Comparison of ENCODE assay signal across 12 mouse cellular contexts in genomic region chr12:98283487-98283860, GRCm38 (mm10). TPM values are rescaled to one million over a fixed set of nuclear protein-coding genes. Genes with fewer than 3 reads are reported as not detected.
A peak's percentile ranks its signal among the peaks of the same experiment; 100 is the strongest.
DNase-seq lines count a peak whose midpoint lies in the region; ATAC-seq and TF ChIP-seq lines count a peak whose summit lies in the region.
"Had no signal": no experiment of that assay in that cellular context is flagged by ENCODE, and none has a peak within 500 bp of the region (broad histone marks: within the 10 kb centered on the region; RNA-seq: fewer than 3 reads in every experiment).

No protein-coding gene starts in this region.

- 67% methylated on average over 3 of the region's 3 CpGs for WGBS in kidney, postnatal 0 days
- WGBS in macrophage (ENCODE audit: missing documents), result 11% methylated on average over 3 of the region's 3 CpGs

- no peaks in the 10 kb centered on the region for H3K36me3 ChIP-seq in kidney, postnatal 0 days (ENCODE audit: insufficient read depth, low read length)
- H3K36me3 ChIP-seq in macrophage (ENCODE audit: inconsistent target), result no peaks in the 10 kb centered on the region
- H3K36me3 ChIP-seq: embryonic facial prominence, embryonic 13.5 days had no signal

- peak; percentile 42; the same call in 1 of the 2 replicates for TF ChIP-seq CTCF in kidney, postnatal 0 days (IDR thresholded peaks at IDR 0.05; ENCODE audit: low read depth)

- DNase-seq in kidney, postnatal 0 days (ENCODE audit: low spot score), result no peak
- DNase-seq in kidney, postnatal 14 days, result no peak
- peak; percentile 23 to 31 for DNase-seq in B cell, adult 2 months
- DNase-seq in adipocyte (ENCODE audit: low spot score), result peak; percentile 37
- DNase-seq in layer of hippocampus, postnatal 36 days, result no peak
- DNase-seq in retina, postnatal 1 day, result no peak
- no peak for DNase-seq in spleen, adult 18-20 months
- DNase-seq: right cerebral cortex, postnatal 4 days; thymus, postnatal 25 days had no signal

- H3K4me2 ChIP-seq in kidney, postnatal 0 days (ENCODE audit: low read length), result no peak overlapping the region
- H3K4me2 ChIP-seq: embryonic facial prominence, embryonic 13.5 days had no signal

- H3K4me1 ChIP-seq in kidney, postnatal 0 days (replicated peaks; ENCODE audit: insufficient read depth, low read length), result no peaks in the 10 kb centered on the region

- no peak for ATAC-seq in kidney, postnatal 0 days (replicated peaks; ENCODE audit: low FRiP score, low read depth)

- no peak overlapping the region for H3K27ac ChIP-seq in kidney, postnatal 0 days
- H3K27ac ChIP-seq in macrophage, result peak overlapping the region; percentile 96
- H3K27ac ChIP-seq: embryonic facial prominence, embryonic 13.5 days; liver, embryonic 14.5 days had no signal

- H3K79me2 ChIP-seq in macrophage (ENCODE audit: inconsistent target), result no peaks in the 10 kb centered on the region

- H3K4me3 ChIP-seq in kidney, postnatal 0 days (replicated peaks; ENCODE audit: low read depth, low read length), result no peak overlapping the region
- H3K4me3 ChIP-seq in macrophage (ENCODE audit: inconsistent target), result no peak overlapping the region
- H3K4me3 ChIP-seq: embryonic facial prominence, embryonic 13.5 days had no signal

- no peaks in the 10 kb centered on the region for H3K27me3 ChIP-seq in kidney, postnatal 0 days (ENCODE audit: insufficient read depth, low read length)
- H3K27me3 ChIP-seq: embryonic facial prominence, embryonic 13.5 days had no signal

- no peaks in the 10 kb centered on the region for H3K9me3 ChIP-seq in kidney, postnatal 0 days (replicated peaks; ENCODE audit: low read length)
- H3K9me3 ChIP-seq: embryonic facial prominence, embryonic 13.5 days had no signal

- H3K9ac ChIP-seq in kidney, postnatal 0 days (ENCODE audit: low read depth, low read length), result no peak overlapping the region
- H3K9ac ChIP-seq: embryonic facial prominence, embryonic 13.5 days; liver, embryonic 14.5 days had no signal

RNA-seq across cellular contexts. Expression of gene Gpr65, which starts 15.0 kb away (rescaled TPM):
- polyA plus RNA-seq in kidney, postnatal 0 days (2015; fragmentation: Nextera tagmentation; extraction: Ambion mirVana), result 2.0 TPM in 2 replicates
- 100 to 1,000 TPM in 12 of 26 experiments, 10 to 100 TPM in 11, 1 to 10 TPM in 3; 4.4 to 225 (median 96.2) TPM for total RNA-seq in macrophage (2018; cell fraction: chromatin; rRNA removed)
- 100 to 1,000 TPM in 25 of 26 experiments, 10 to 100 TPM in 1; 98.6 to 277 (median 172) TPM for total RNA-seq in macrophage (2018; cell fraction: cytosol; rRNA removed)
- total RNA-seq in macrophage (2018; cell fraction: nucleus; rRNA removed), result 100 to 1,000 TPM in 23 of 26 experiments, 10 to 100 TPM in 3; 18.3 to 575 (median 202) TPM
- polyA plus RNA-seq in macrophage (2018), result 99.7 to 173 TPM (median 110 TPM) in 3 replicates
- total RNA-seq in layer of hippocampus, postnatal 36 days (2021), result not detected

RNA-seq across cellular contexts. Expression of gene Galc, which starts 24.2 kb away (rescaled TPM):
- 18.8 and 20.2 TPM in 2 replicates for polyA plus RNA-seq in kidney, postnatal 0 days (2015; fragmentation: Nextera tagmentation; extraction: Ambion mirVana)
- total RNA-seq in macrophage (2018; cell fraction: chromatin; rRNA removed), result 100 to 1,000 TPM in 22 of 26 experiments, 10 to 100 TPM in 4; 19.2 to 310 (median 194) TPM
- 100 to 1,000 TPM in 10 of 26 experiments, 10 to 100 TPM in 16; 26.4 to 197 (median 74.6) TPM for total RNA-seq in macrophage (2018; cell fraction: cytosol; rRNA removed)
- total RNA-seq in macrophage (2018; cell fraction: nucleus; rRNA removed), result 100 to 1,000 TPM in 21 of 26 experiments, 10 to 100 TPM in 5; 37.1 to 352 (median 156) TPM
- 80.9 to 133 TPM (median 112 TPM) in 3 replicates for polyA plus RNA-seq in macrophage (2018)
- 10 to 100 TPM; 23.7 to 24.9 TPM for total RNA-seq in layer of hippocampus, postnatal 36 days (2021)

Comparison
In these comparisons a context has a peak if more than half of its experiments do, and no peak if none do; other contexts are left out.
1. DNase-seq: peak in B cell, adult 2 months (2 of 2) and adipocyte (single experiment); none in kidney, postnatal 0 days (single experiment), kidney, postnatal 14 days (single experiment), layer of hippocampus, postnatal 36 days (0 of 2), retina, postnatal 1 day (single experiment) and spleen, adult 18-20 months (0 of 2).
2. RNA of gene Gpr65, which starts 15.0 kb away (polyA plus RNA-seq): 99.7 to 173 TPM in macrophage; 2.0 TPM in kidney, postnatal 0 days; every median in the first group is over 10 times any median in the second.